Mouse (Mus musculus): ENCODE measurements around the gene Pdap1. TPM values are rescaled to one million over a fixed set of nuclear protein-coding genes. Genes with fewer than 3 reads are reported as not detected.
"Not testable (repeated sequence)": the region's sequence is repeated elsewhere in the genome, so short reads cannot be mapped to it uniquely, and the experiment has no call there.

Gene Pdap1
- polyA plus RNA-seq, 1 experiment from 2014 or later, result 154 TPM

DNA sequence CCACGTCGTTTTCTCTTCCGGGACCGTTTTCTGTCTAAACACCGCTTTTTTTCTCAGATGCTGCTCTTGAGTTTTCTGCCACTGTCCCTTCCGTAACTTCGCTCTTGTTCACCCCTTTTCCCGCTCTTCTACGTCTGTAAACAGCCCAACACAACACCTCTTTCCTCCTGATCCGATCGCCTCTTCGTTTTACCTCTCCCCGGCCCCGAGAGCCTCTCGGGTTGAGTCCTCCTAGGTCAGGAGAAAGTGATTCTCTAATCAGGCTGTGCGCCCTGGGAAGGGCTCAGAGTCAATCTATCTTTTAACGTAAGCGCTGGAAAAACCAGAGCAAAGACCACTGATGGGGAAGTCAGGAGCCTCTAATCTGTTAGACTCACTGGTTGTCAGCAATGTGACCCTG is 573 bp upstream of the Pdap1 start:
- Histone ChIP-seq H3K36me3 (replicated peaks) (peaks cover 60% of the 10 kb centered on the region), H3K4me1 (peaks cover 37% of the 10 kb centered on the region), H3K9me3 (no peaks in the 10 kb centered on the region), H3K27me3 (no peaks in the 10 kb centered on the region), H3K4me3 (replicated peaks) (peak overlapping the region; percentile 80), H3K27ac (peak overlapping the region; percentile 84), H3K9ac (peak overlapping the region; percentile 89), H3K4me2 (peak overlapping the region; percentile 81)
- WGBS, result under 1% methylated on average over 18 of the region's 18 CpGs
- peak; percentile 7; the same call in 1 of the 2 replicates for ATAC-seq (ENCODE audit: low FRiP score)

DNA sequence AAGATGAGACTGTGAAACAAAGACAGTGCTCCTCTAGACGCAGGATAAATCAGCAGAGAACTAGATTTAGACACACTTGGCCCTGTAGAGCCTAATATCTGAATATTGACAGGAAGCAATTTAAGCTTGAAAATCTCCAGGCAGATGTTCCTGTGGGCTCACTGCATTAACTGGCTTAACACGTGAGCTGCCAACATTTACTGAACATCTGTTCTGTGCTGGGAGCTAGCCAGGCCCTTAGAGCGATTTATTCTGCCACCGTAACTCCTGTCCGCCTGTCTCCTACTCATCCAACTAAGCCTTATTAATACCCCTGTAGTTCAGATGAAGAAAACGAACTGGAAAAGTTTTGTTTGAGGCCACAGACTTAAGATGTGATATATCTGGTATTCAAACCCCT is 1.2 kb downstream of the Pdap1 start:
- Histone ChIP-seq H3K9me3 (no peaks in the 10 kb centered on the region), H3K4me2 (peak overlapping the region; percentile 81), H3K36me3 (replicated peaks) (peaks cover 60% of the 10 kb centered on the region), H3K9ac (peak overlapping the region; percentile 89), H3K4me3 (replicated peaks) (peak overlapping the region; percentile 80), H3K27ac (no peak overlapping the region), H3K4me1 (peaks cover 37% of the 10 kb centered on the region), H3K27me3 (no peaks in the 10 kb centered on the region)
- WGBS, result 21% methylated on average over 6 of the region's 6 CpGs
- no peak for ATAC-seq (ENCODE audit: low FRiP score)

DNA sequence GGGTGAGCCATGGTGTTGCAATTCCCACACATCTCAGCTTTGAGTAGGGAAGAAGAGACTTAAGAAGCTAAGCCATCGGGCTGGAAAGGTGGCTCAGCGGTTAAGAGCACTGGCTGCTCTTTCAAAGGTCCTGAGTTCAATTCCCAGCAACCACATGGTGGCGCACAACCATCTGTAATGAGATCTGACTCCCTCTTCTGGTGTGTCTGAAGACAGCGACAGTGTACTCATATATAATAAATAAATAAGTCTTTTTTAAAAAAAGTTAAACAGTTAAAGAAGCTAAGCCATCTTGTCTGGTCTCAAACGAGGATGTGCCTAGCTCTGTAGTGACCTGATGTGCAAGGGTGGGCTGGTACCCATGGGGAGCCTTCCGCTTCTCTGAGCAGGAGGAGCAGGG is 6.8 kb downstream of the Pdap1 start:
- H3K4me2 ChIP-seq; H3K27ac ChIP-seq; ATAC-seq (ENCODE audit: low FRiP score); H3K9me3 ChIP-seq; H3K9ac ChIP-seq; H3K27me3 ChIP-seq; H3K4me3 ChIP-seq (replicated peaks): not testable (repeated sequence)
- 93% methylated on average over 6 of the region's 6 CpGs for WGBS
- Histone ChIP-seq H3K4me1 (peaks cover 12% of the 10 kb centered on the region), H3K36me3 (replicated peaks) (peaks cover 90% of the 10 kb centered on the region)

GRCm38 (mm10) chr5:145130995-145131394 is 9.0 kb downstream of the Pdap1 start:
- Histone ChIP-seq H3K27me3 (no peaks in the 10 kb centered on the region), H3K9me3 (no peaks in the 10 kb centered on the region), H3K4me2 (no peak overlapping the region), H3K4me3 (replicated peaks) (no peak overlapping the region), H3K9ac (no peak overlapping the region), H3K4me1 (no peaks in the 10 kb centered on the region), H3K27ac (no peak overlapping the region), H3K36me3 (replicated peaks) (peaks cover 95% of the 10 kb centered on the region)
- ATAC-seq (ENCODE audit: low FRiP score), result no peak
- WGBS, result 90% methylated on average over 3 of the region's 3 CpGs

- Histone ChIP-seq H3K4me2 (no peak overlapping the region), H3K27me3 (no peaks in the 10 kb centered on the region), H3K27ac (no peak overlapping the region), H3K4me3 (replicated peaks) (no peak overlapping the region), H3K36me3 (replicated peaks) (peaks cover 97% of the 10 kb centered on the region), H3K4me1 (no peaks in the 10 kb centered on the region), H3K9ac (no peak overlapping the region), H3K9me3 (no peaks in the 10 kb centered on the region)
- no peak for ATAC-seq (ENCODE audit: low FRiP score)
- 94% methylated on average over 11 of the region's 11 CpGs for WGBS
Observed at GRCm38 (mm10) chr5:145130191-145130590, 9.8 kb downstream of the Pdap1 start.

DNA sequence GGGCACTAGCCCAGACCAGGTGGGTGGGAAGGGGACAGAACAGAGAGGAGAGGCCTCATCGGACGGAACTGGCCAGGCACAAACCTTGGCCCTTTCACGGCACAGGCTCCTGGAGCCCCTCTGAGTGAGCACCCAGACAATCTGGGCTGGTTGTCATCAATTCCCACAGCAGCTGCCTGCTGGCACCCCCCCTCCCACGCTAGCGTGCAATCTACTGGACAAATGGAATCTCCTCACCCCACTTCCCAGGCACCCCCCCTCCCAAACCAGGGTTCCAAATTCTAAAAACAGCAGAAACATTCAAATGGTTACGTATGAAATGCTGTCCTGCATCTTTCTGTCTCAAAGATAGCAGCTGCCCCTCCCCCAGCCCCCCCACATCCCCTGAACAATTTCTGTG is 10.3 kb downstream of the Pdap1 start:
- not testable (repeated sequence) for H3K4me3 ChIP-seq (replicated peaks); H3K4me1 ChIP-seq; H3K27ac ChIP-seq; ATAC-seq (ENCODE audit: low FRiP score); H3K27me3 ChIP-seq; H3K9ac ChIP-seq; H3K4me2 ChIP-seq; H3K9me3 ChIP-seq
- peaks cover 97% of the 10 kb centered on the region for H3K36me3 ChIP-seq (replicated peaks)
- WGBS, result 93% methylated on average over 6 of the region's 6 CpGs

DNA sequence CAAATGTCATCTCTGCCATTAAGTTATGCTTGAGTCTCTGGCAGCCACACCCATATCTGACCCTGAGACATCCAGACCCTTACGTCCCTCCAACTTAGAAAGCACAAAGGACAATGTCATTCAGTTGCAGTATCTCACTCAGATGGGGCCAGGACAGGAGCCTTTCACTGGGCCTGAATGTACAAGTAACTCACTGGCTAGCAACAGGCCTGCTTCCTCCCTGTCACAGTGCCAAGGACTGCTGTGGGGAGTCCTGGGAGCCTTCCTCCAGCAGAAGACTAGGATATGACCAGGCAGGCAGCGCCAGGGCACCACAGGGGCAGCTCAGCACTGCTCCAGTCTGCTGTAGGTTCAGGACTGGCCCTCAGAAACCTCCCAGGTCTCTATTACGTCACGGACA is 10.9 kb downstream of the Pdap1 start:
- no peaks in the 10 kb centered on the region for H3K27me3 ChIP-seq
- H3K4me2 ChIP-seq, result no peak overlapping the region
- H3K36me3 ChIP-seq (replicated peaks), result peaks cover 97% of the 10 kb centered on the region
- H3K4me1 ChIP-seq, result no peaks in the 10 kb centered on the region
- no peak overlapping the region for H3K9ac ChIP-seq
- H3K9me3 ChIP-seq, result no peaks in the 10 kb centered on the region
- no peak for ATAC-seq (ENCODE audit: low FRiP score)
- 94% methylated on average over 4 of the region's 4 CpGs for WGBS
- H3K27ac ChIP-seq, result no peak overlapping the region
- H3K4me3 ChIP-seq (replicated peaks), result no peak overlapping the region

- H3K4me1 ChIP-seq, result no peaks in the 10 kb centered on the region
- no peaks in the 10 kb centered on the region for H3K9me3 ChIP-seq
- no peak overlapping the region for H3K9ac ChIP-seq
- no peak overlapping the region for H3K4me3 ChIP-seq (replicated peaks)
- no peak overlapping the region for H3K27ac ChIP-seq
- no peaks in the 10 kb centered on the region for H3K27me3 ChIP-seq
- H3K36me3 ChIP-seq (replicated peaks), result peaks cover 84% of the 10 kb centered on the region
- H3K4me2 ChIP-seq, result no peak overlapping the region
- no peak for ATAC-seq (ENCODE audit: low FRiP score)
- WGBS, result 91% methylated on average over 9 of the region's 9 CpGs
Observed at GRCm38 (mm10) chr5:145126580-145126979, 13.5 kb downstream of the Pdap1 start.

DNA sequence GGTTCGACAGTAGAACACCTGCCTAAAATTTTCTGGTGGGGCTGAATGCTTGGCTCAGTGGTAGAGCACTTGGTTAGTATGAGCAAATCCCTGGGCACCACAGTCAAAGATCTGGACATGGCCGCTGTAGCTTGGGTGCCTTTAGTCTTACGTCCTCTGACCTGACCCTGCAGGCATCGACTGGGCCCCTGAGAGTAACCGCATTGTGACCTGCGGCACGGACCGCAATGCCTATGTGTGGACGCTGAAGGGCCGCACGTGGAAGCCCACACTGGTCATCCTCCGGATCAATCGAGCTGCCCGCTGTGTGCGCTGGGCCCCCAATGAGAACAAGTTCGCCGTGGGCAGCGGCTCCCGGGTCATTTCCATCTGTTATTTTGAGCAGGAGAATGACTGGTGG is 16.6 kb downstream of the Pdap1 start:
- H3K36me3 ChIP-seq (replicated peaks), result peaks cover 52% of the 10 kb centered on the region
- no peak for ATAC-seq (ENCODE audit: low FRiP score)
- H3K4me2 ChIP-seq, result no peak overlapping the region
- no peak overlapping the region for H3K9ac ChIP-seq
- H3K27me3 ChIP-seq, result no peaks in the 10 kb centered on the region
- H3K4me1 ChIP-seq, result no peaks in the 10 kb centered on the region
- no peak overlapping the region for H3K4me3 ChIP-seq (replicated peaks)
- WGBS, result 95% methylated on average over 19 of the region's 19 CpGs
- 0 out of 2 replicates have a peak, but pooled peaks cover 3% of the 10 kb centered on the region for H3K9me3 ChIP-seq
- H3K27ac ChIP-seq, result no peak overlapping the region

DNA sequence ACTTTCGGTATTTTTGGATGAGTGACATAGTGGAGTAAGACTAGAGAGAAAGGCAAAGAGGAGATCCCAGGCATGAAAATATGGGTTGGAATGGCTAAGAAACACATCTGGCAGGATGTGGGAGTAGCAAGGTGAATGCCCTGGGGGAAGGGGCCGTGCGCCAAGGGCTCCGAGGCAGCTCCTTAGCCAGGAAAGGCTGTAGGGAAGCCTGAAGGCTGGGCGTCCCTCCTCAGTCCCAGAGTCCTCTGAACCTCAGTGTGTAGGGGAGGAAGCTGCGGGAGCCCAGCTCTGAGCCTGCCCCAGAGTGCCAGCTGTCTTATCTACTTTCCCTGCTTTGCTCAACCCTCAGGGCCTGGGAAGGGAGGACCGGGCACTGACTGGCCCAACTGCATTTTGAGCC is 19.1 kb downstream of the Pdap1 start:
- H3K9ac ChIP-seq, result no peak overlapping the region
- H3K4me3 ChIP-seq (replicated peaks), result no peak overlapping the region
- 0 out of 2 replicates have a peak, but pooled peaks cover 3% of the 10 kb centered on the region for H3K9me3 ChIP-seq
- WGBS, result 68% methylated on average over 7 of the region's 7 CpGs
- H3K4me1 ChIP-seq, result no peaks in the 10 kb centered on the region
- no peak overlapping the region for H3K4me2 ChIP-seq
- H3K36me3 ChIP-seq (replicated peaks), result peaks cover 29% of the 10 kb centered on the region
- H3K27ac ChIP-seq, result no peak overlapping the region
- ATAC-seq (ENCODE audit: low FRiP score), result no peak
- peaks cover 6% of the 10 kb centered on the region; the same call in 1 of the 2 replicates for H3K27me3 ChIP-seq

DNA sequence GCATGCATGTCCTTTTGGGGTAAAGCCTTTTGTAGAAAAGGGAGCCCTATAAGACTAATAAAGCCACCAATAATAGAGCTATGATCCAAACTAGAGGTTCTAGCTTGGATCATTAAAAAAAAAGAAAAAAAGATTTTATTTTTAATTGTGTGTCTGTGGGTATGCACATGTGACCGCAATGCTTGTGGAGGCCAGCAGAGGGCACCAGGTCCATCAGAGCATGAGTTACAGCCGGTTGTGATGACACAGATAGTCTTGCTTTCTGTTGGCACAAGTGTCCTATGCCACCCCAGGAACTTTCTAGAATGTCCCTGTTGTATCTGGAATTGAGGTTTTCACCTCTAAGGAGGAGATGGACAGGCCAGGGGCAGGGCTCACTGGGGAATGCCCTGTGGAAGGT is 20.7 kb downstream of the Pdap1 start:
- H3K27me3 ChIP-seq, result peaks cover 21% of the 10 kb centered on the region
- no peak overlapping the region for H3K9ac ChIP-seq
- ATAC-seq (ENCODE audit: low FRiP score), result no peak
- H3K27ac ChIP-seq, result no peak overlapping the region
- 0 out of 2 replicates have a peak, but pooled peaks cover 3% of the 10 kb centered on the region for H3K9me3 ChIP-seq
- WGBS, result 85% methylated on average over 2 of the region's 2 CpGs
- H3K36me3 ChIP-seq (replicated peaks), result peaks cover 14% of the 10 kb centered on the region
- peaks cover 4% of the 10 kb centered on the region; the same call in 1 of the 2 replicates for H3K4me1 ChIP-seq
- no peak overlapping the region for H3K4me3 ChIP-seq (replicated peaks)
- H3K4me2 ChIP-seq, result no peak overlapping the region

GRCm38 (mm10) chr5:145118461-145118860 is 21.6 kb downstream of the Pdap1 start:
- Histone ChIP-seq H3K36me3 (replicated peaks) (peaks cover 5% of the 10 kb centered on the region), H3K4me2 (no peak overlapping the region), H3K27me3 (peaks cover 30% of the 10 kb centered on the region), H3K9ac (no peak overlapping the region), H3K4me1 (peaks cover 11% of the 10 kb centered on the region; the same call in 1 of the 2 replicates), H3K27ac (no peak overlapping the region), H3K9me3 (0 out of 2 replicates have a peak, but pooled peaks cover 3% of the 10 kb centered on the region), H3K4me3 (replicated peaks) (no peak overlapping the region)
- ATAC-seq (ENCODE audit: low FRiP score), result no peak
- 88% methylated on average over 5 of the region's 5 CpGs for WGBS

DNA sequence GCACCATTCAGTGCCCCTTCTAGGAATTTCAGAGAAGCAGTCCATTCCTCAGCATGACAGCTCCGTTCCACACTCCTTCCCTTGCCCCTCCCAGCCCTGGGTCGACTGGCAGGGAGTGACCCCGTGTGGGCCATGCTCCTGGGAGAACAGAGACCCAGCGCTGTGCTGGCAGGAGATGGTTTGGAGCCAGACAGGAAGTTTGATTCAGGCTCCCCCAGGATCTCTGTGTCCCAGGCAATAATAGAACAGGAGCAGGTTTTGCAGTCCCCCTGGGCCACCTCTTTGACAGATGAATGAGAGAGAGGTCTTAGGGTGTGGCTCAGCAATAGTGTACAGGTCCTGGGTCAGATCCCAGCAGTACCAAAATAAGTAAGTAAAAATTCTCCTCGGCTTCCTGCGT is 22.0 kb downstream of the Pdap1 start:
- Histone ChIP-seq H3K27me3 (peaks cover 34% of the 10 kb centered on the region), H3K36me3 (replicated peaks) (0 out of 2 replicates have a peak, but pooled peaks cover under 1% of the 10 kb centered on the region), H3K27ac (no peak overlapping the region), H3K4me3 (replicated peaks) (no peak overlapping the region), H3K9me3 (0 out of 2 replicates have a peak, but pooled peaks cover 3% of the 10 kb centered on the region), H3K4me1 (peaks cover 11% of the 10 kb centered on the region; the same call in 1 of the 2 replicates), H3K4me2 (no peak overlapping the region), H3K9ac (no peak overlapping the region)
- WGBS, result 76% methylated on average over 6 of the region's 6 CpGs
- no peak for ATAC-seq (ENCODE audit: low FRiP score)
